Mouse (Mus musculus): ENCODE measurements at regions not wholly inside any gene's neighbourhood (a gene's known extent, or its start where the extent isn't known, plus 50 kb on each side); places are given as distances from the start of the nearest gene placed in this dataset.

GRCm38 (mm10) chr8:87025946-87026345 is 140.9 kb upstream of the N4bp1 start:
- in situ Hi-C loops (cut with MboI, MseI), result no loop called here

DNA sequence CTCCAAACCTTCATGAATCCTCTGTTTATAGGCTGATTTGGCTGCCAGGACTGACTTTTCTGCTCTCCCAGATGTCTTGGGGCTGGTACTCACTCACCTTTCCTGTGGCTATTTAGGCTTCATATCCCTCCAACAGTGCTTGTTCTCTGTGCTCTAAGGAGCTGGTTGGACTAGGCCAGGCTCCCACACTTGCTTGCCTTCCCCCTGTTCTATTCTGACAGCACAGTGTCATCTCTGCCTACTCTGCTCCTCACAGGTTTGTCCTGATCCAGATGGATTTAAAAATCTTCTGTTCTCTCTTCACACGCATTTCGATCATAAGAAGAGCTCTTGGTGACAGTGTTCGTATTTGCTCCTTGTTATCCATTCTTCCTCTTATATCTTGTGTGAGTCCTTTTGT is 134.7 kb upstream of the N4bp1 start:
- in situ Hi-C loops (cut with MboI, MseI), result no loop called here

- in situ Hi-C loops (cut with MboI, MseI), result no loop called here
Measured at GRCm38 (mm10) chr8:86975546-86975945, 90.5 kb upstream of the N4bp1 start.

- in situ Hi-C loops (cut with MboI, MseI), result loop anchor here (25.0 kb wide), 1 partner anchor 566 kb away; no protein-coding TSS in a partner anchor
Measured at GRCm38 (mm10) chr8:86971736-86972135, 86.7 kb upstream of the N4bp1 start.

GRCm38 (mm10) chr8:86969051-86969450 is 84.0 kb upstream of the N4bp1 start:
- in situ Hi-C loops (cut with MboI, MseI), result loop anchor here (25.0 kb wide), 1 partner anchor 568 kb away; no protein-coding TSS in a partner anchor

DNA sequence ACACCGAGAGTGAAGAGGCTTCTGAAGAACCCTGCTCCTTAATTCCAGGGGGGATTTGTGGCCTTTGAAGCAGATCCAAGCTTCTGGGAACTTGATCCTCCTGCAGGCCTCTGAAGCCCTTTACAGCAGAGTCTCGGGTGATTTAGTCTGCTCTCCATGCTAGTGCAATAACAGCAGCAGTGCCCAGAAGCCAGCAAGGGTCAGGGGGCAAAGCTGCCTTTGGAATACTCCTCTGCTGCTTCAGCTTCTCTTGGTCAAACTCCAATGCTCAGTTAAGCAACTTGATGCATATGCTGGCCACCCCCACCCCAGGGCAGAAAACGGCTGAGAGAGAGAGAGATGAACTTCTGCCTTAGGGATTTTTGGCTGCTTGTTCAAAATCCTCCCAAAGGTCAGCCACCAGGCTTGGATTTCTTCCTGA is 82.8 kb upstream of the N4bp1 start:
- in situ Hi-C loops (cut with MboI, MseI), result loop anchor here (25.0 kb wide), 1 partner anchor 569 kb away; no protein-coding TSS in a partner anchor

DNA sequence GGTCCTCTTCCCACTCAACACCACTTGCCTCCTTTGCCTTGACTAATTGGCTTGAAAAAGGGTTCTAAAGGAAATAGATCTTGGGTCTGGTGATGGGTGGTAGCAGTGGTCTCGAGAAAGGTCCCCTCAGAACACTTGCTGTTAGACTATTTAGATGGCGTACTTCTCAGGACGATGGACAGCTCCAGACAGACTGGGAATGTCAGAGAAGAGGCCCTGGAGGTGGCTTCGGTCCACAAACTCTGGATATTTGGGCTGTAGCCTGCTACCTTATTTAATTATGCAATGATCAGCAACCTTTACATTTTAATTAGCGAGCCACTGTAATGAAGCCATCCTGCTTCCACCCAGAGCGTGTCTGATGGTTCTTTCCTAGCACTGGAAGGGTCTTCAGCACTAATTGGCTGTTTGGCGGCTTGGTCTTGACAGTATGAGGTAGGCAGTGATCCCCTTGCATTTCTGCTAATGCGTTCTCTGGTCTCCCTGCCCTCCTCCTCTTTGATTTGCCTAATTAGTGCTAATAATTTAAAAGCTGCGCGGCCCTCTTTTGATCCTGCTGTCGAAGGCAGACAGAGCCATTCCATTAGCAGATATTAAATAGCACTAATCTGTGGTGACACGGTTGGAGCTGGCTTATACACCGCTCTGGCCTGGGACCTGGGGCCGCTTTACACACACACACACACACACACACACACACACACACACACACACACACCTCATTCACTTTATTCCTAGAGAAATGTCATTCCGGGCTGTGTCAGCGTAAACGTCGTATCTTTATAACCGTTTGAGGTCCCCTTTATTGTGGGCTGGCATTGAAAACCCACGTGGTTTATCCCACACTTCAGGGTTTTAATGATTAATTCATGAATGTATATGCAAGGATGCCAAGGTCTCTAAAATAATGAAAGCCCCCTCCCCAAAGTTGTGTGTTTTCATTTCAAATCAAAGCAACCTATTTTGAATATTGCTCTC is 76.4 kb upstream of the N4bp1 start:
- in situ Hi-C loops (cut with MboI, MseI), result loop anchor here (25.0 kb wide), 1 partner anchor 576 kb away; no protein-coding TSS in a partner anchor

Data from regulatory T cell (primary cell).